Mouse (Mus musculus): ENCODE data around the gene Stoml1. TPM values are rescaled to one million over a fixed set of nuclear protein-coding genes. Genes with fewer than 3 reads are reported as not detected.

Stoml1 gene
- 98.3 and 99.1 TPM in 2 replicates for polyA plus RNA-seq (2012; rRNA removed)

DNA sequence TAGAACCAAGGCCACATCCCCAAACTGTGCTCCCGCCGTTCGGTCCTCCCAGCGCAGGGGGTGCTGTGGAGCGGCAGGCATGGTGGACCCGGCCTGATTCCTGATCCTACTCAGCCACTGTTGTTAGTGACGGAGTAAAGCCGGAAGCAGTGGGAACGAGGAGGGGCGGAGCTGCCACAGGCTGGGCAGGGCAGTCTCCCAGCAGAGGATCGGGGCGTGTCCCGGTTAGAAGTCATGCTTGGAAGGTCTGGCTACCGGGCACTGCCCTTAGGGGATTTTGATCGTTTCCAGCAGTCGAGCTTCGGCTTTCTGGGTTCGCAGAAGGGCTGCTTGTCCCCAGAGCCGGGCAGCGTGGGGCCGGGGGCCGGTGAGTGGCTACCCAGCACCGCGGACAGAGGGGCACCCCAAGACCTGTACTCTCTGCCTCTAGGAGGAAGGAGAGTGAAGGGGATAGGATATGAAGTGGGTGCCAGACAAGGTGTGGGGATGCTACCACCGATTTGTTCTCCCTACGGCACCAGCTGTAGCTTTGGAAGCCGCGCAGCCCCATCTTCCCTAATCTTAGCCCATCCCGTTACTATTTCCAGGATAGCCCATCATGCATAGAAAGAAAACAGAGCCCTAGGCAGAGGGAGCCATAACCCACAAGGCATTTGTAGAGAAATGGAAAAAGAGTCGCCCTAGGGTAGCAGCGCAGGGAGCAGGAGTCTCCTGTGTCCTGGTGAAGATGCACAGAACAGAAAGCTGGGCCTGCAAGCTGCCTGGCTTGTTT lies at the start of gene Stoml1:
TSS of gene Stoml1 (plus strand) at position 132 of the 772 bp plus-strand sequence.
- H3K4me3 ChIP-seq (replicated peaks; ENCODE audit: insufficient read depth, low read depth, low read length), result peak within 1 kb of the TSS; percentile 68
- peak; percentile 92 to 93 for DNase-seq
- peak; percentile 86 for TF ChIP-seq POLR2A (IDR thresholded peaks at IDR 0.05; ENCODE audit: borderline replicate concordance, insufficient read depth, low read length)
- TF ChIP-seq CTCF (IDR thresholded peaks at IDR 0.05; ENCODE audit: borderline replicate concordance, insufficient read depth, low read depth, low read length), result peak; percentile 95
- peaks cover 12% of the 10 kb centered on the region for H3K4me1 ChIP-seq (ENCODE audit: control insufficient read depth, insufficient read depth, low read length)
- 1% methylated on average over 31 of the region's 31 CpGs for WGBS
- H3K27me3 ChIP-seq (ENCODE audit: control insufficient read depth, insufficient read depth, low read length), result no peaks in the 10 kb centered on the region
- H3K27ac ChIP-seq (ENCODE audit: insufficient read depth, low read length), result no peak within 1 kb of the TSS

GRCm38 (mm10) chr9:58203516-58204447 lies 49.2 kb upstream of the Stoml1 start, which contains the start of the genes Islr and Islr2:
Gene Islr (minus strand): TSS chr9:58204306.
Gene Islr2 (minus strand): TSS chr9:58204319.
- no peaks in the 10 kb centered on the region for H3K27me3 ChIP-seq (ENCODE audit: control insufficient read depth, insufficient read depth, low read length)
- WGBS, result 45% methylated on average over 42 of the region's 42 CpGs
- H3K27ac ChIP-seq (ENCODE audit: insufficient read depth, low read length), result no peak within 1 kb of the TSS
- no peak within 1 kb of the TSS for H3K4me3 ChIP-seq (replicated peaks; ENCODE audit: insufficient read depth, low read depth, low read length)
- no peak for TF ChIP-seq POLR2A (IDR thresholded peaks at IDR 0.05; ENCODE audit: borderline replicate concordance, insufficient read depth, low read length)
- 0 out of 2 replicates have a peak, but pooled peaks have one; percentile 19 for TF ChIP-seq CTCF (IDR thresholded peaks at IDR 0.05; ENCODE audit: borderline replicate concordance, insufficient read depth, low read depth, low read length)
- H3K4me1 ChIP-seq (ENCODE audit: control insufficient read depth, insufficient read depth, low read length), result peaks cover 5% of the 10 kb centered on the region
- DNase-seq, result peak; percentile 27 to 42

- peak; percentile 99 for TF ChIP-seq CTCF (IDR thresholded peaks at IDR 0.05; ENCODE audit: borderline replicate concordance, insufficient read depth, low read depth, low read length)
- TF ChIP-seq POLR2A (IDR thresholded peaks at IDR 0.05; ENCODE audit: borderline replicate concordance, insufficient read depth, low read length), result no peak
- WGBS, result 5% methylated on average over 18 of the region's 18 CpGs
- H3K27me3 ChIP-seq (ENCODE audit: control insufficient read depth, insufficient read depth, low read length), result no peaks in the 10 kb centered on the region
- H3K27ac ChIP-seq (ENCODE audit: insufficient read depth, low read length), result no peak overlapping the region
- DNase-seq, result peak; percentile 83 to 93
- H3K4me1 ChIP-seq (ENCODE audit: control insufficient read depth, insufficient read depth, low read length), result peaks cover 4% of the 10 kb centered on the region; the same call in 1 of the 2 replicates
- no peak overlapping the region for H3K4me3 ChIP-seq (replicated peaks; ENCODE audit: insufficient read depth, low read depth, low read length)
Measured at GRCm38 (mm10) chr9:58204448-58205000, 48.4 kb upstream of the Stoml1 start.

DNA sequence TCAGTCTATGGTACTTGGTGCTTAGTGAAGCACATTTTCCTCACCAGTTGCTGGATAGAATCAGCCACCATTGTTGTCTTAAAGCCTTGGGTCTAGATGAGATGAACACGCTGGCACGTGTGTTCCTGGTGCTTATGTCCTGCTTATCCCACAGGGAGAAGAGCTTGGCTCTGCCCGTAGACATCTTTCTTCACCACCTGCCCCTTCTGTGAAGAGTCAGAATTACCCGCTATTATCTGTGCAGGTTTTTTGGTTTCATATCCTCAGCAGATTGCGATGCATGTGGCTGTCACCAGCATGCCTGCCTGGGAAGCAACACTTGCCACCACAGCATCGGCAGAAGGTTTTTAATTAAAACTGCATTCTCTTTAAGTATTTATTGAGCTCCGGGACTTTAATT lies 47.0 kb upstream of the Stoml1 start:
- no peaks in the 10 kb centered on the region for H3K27me3 ChIP-seq (ENCODE audit: control insufficient read depth, insufficient read depth, low read length)
- no peak overlapping the region for H3K27ac ChIP-seq (ENCODE audit: insufficient read depth, low read length)
- DNase-seq, result peak in 1 of 2 experiments; percentile 16
- H3K4me1 ChIP-seq (ENCODE audit: control insufficient read depth, insufficient read depth, low read length), result peaks cover 4% of the 10 kb centered on the region; the same call in 1 of the 2 replicates
- no peak overlapping the region for H3K4me3 ChIP-seq (replicated peaks; ENCODE audit: insufficient read depth, low read depth, low read length)
- 40% methylated on average over 7 of the region's 7 CpGs for WGBS
- TF ChIP-seq POLR2A (IDR thresholded peaks at IDR 0.05; ENCODE audit: borderline replicate concordance, insufficient read depth, low read length) (no peak), CTCF (IDR thresholded peaks at IDR 0.05; ENCODE audit: borderline replicate concordance, insufficient read depth, low read depth, low read length) (no peak)

DNA sequence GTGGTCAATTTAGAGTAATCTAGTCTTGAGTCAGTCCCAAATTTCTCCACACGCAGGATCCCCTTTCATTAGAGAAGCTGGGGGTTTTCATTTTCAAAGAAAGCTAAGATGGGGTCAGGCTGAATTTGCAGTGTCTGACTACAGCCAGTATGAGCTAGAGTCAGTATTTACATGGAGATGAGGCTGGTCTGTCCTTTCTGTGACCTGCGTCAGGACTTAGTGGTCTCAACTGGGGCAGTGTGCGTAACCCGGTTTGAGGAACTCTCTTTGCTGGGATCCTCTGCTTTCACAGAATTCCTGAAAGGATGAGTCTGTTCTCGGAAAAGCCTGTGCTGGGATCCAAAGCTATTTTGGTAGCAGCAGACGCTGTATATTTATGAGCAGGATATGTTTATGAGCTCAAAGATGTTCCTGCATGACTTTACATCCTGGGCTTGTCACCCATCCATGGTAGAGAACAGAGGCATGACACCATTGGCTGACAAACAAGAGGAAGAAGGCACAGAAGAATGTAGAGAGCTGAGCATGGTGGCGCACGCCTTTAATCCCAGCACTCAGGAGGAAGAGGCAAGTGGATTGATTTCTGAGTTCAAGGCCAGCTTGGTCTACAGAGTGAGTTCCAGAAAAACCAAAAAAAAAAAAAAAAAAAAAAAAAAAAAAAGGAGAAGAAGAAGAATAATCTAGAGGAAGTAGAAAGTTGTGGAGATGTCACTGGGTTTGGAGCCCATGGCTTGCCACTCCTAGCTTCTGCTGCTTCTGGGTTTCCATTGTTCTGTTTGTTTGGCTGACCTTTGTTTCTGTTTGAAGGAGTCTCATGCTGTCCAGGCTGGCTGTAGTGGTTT lies 43.3 kb upstream of the Stoml1 start:
- H3K27me3 ChIP-seq (ENCODE audit: control insufficient read depth, insufficient read depth, low read length), result no peaks in the 10 kb centered on the region
- TF ChIP-seq CTCF (IDR thresholded peaks at IDR 0.05; ENCODE audit: borderline replicate concordance, insufficient read depth, low read depth, low read length) (no peak), POLR2A (IDR thresholded peaks at IDR 0.05; ENCODE audit: borderline replicate concordance, insufficient read depth, low read length) (no peak)
- no peak overlapping the region for H3K27ac ChIP-seq (ENCODE audit: insufficient read depth, low read length)
- H3K4me3 ChIP-seq (replicated peaks; ENCODE audit: insufficient read depth, low read depth, low read length), result no peak overlapping the region
- DNase-seq, result no peak
- H3K4me1 ChIP-seq (ENCODE audit: control insufficient read depth, insufficient read depth, low read length), result 0 out of 2 replicates have a peak, but pooled peaks cover 4% of the 10 kb centered on the region
- WGBS, result 96% methylated on average over 8 of the region's 8 CpGs

- Histone ChIP-seq H3K27ac (ENCODE audit: insufficient read depth, low read length) (no peak overlapping the region), H3K4me1 (ENCODE audit: control insufficient read depth, insufficient read depth, low read length) (0 out of 2 replicates have a peak, but pooled peaks cover 4% of the 10 kb centered on the region), H3K27me3 (ENCODE audit: control insufficient read depth, insufficient read depth, low read length) (no peaks in the 10 kb centered on the region), H3K4me3 (replicated peaks; ENCODE audit: insufficient read depth, low read depth, low read length) (no peak overlapping the region)
- no peak for DNase-seq
- TF ChIP-seq CTCF (IDR thresholded peaks at IDR 0.05; ENCODE audit: borderline replicate concordance, insufficient read depth, low read depth, low read length) (no peak), POLR2A (IDR thresholded peaks at IDR 0.05; ENCODE audit: borderline replicate concordance, insufficient read depth, low read length) (no peak)
- 90% methylated on average over 2 of the region's 2 CpGs for WGBS
Measured at GRCm38 (mm10) chr9:58210304-58210627, 42.7 kb upstream of the Stoml1 start.
